Mouse (Mus musculus): ENCODE results near the gene Fn3k. TPM values are rescaled to one million over a fixed set of nuclear protein-coding genes. Genes with fewer than 3 reads are reported as not detected.
A peak's percentile ranks its signal among the peaks of the same experiment; 100 is the strongest.

The Fn3k gene
- polyA plus RNA-seq, 1 experiment from 2014 or later, result 6.6 TPM

DNA sequence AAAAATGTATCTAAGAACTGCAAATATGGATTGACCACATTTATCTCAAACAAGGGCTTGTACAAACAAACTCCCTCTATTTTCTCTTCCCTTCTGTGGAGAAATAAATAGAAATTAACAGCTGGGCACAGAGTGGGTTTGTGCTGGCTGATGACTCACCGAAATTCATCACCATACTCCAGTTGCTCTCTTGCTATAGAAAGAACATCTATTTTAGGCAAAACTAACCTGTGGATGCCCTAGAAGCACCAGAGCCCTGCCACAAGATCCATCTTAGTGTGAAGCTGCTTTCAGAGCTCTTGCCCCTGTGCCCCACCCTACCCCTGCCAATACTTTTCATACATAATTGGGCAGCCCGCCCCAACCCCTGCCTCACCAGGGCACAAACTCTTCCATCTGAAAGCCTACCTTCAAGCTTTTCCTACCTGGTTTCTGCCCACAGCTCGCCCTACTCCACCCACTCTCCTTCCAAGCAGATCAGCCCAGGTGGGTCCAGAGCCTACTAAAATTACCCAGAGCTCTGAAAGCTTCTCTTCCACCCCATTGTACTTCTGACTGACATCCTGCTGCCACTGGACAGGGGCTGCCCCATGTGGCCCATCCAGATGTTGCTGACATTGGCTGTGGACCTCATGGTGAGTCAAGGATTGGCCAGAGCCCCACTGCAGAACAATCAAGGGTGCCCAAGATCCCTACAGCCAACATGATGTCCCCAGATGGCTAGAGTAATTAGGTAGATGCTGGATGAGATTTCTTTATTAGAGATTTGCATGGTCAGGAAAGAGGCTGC lies 27.2 kb upstream of the Fn3k start:
- Histone ChIP-seq H3K9me3 (replicated peaks; ENCODE audit: low read length) (no peaks in the 10 kb centered on the region), H3K36me3 (ENCODE audit: insufficient read depth, low read length) (no peaks in the 10 kb centered on the region), H3K27me3 (ENCODE audit: insufficient read depth, low read length) (no peaks in the 10 kb centered on the region), H3K4me1 (replicated peaks; ENCODE audit: insufficient read depth, low read length) (no peaks in the 10 kb centered on the region), H3K27ac (no peak overlapping the region), H3K4me3 (replicated peaks; ENCODE audit: low read depth, low read length) (no peak overlapping the region), H3K4me2 (ENCODE audit: low read length) (no peak overlapping the region), H3K9ac (ENCODE audit: low read depth, low read length) (no peak overlapping the region)
- no peak for TF ChIP-seq CTCF (IDR thresholded peaks at IDR 0.05; ENCODE audit: low read depth)
- WGBS, result 71% methylated on average over 3 of the region's 3 CpGs
- ATAC-seq (replicated peaks; ENCODE audit: low FRiP score, low read depth), result no peak
- DNase-seq (ENCODE audit: low spot score), result no peak

DNA sequence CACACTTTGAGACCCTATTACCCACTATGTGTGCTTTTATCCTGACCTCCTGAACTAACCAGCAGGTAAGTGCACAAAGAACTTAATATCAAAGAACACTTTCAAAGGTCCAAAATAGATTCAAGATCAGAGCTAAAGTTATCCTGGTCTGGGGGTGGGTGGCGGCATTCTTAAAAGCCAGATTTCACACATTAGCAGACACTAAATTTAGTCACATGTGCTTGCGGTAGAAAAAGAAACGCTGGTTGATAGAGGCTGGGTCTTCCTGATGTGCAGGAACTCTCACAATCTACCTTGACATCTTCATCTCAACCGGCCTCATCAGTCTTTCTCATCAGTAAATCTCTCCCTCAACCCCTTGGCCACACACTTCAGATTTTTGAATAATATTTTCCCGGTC lies 20.0 kb upstream of the Fn3k start:
- no peak for TF ChIP-seq CTCF (IDR thresholded peaks at IDR 0.05; ENCODE audit: low read depth)
- no peaks in the 10 kb centered on the region for H3K27me3 ChIP-seq (ENCODE audit: insufficient read depth, low read length)
- ATAC-seq (replicated peaks; ENCODE audit: low FRiP score, low read depth), result no peak
- H3K9me3 ChIP-seq (replicated peaks; ENCODE audit: low read length), result no peaks in the 10 kb centered on the region
- H3K4me1 ChIP-seq (replicated peaks; ENCODE audit: insufficient read depth, low read length), result no peaks in the 10 kb centered on the region
- no peak overlapping the region for H3K4me2 ChIP-seq (ENCODE audit: low read length)
- no peak overlapping the region for H3K27ac ChIP-seq
- WGBS, result 71% methylated on average over 5 of the region's 5 CpGs
- H3K4me3 ChIP-seq (replicated peaks; ENCODE audit: low read depth, low read length), result no peak overlapping the region
- no peak for DNase-seq (ENCODE audit: low spot score)
- no peaks in the 10 kb centered on the region for H3K36me3 ChIP-seq (ENCODE audit: insufficient read depth, low read length)
- no peak overlapping the region for H3K9ac ChIP-seq (ENCODE audit: low read depth, low read length)

DNA sequence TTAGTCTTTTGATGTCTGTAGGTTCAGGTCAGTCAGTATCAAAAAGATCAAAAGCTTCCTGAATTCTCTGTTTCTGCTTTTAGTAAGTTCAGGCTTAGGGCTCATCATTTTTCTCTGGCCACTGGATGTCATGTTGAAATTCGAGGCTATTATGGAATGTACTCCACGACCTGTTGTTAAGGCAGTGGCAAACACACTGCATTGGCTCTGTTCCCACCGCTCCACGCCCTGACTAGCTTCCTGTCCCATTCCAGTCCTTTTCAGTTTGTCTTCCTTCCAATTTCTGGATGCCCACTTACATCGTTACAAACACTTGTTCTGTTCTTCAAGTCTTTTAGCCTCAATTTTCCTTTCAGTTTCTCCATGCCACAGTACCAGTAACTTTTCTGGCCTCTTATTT lies 19.4 kb upstream of the Fn3k start:
- no peak for TF ChIP-seq CTCF (IDR thresholded peaks at IDR 0.05; ENCODE audit: low read depth)
- H3K27ac ChIP-seq, result no peak overlapping the region
- no peaks in the 10 kb centered on the region for H3K36me3 ChIP-seq (ENCODE audit: insufficient read depth, low read length)
- ATAC-seq (replicated peaks; ENCODE audit: low FRiP score, low read depth) (no peak), DNase-seq (ENCODE audit: low spot score) (no peak)
- H3K4me3 ChIP-seq (replicated peaks; ENCODE audit: low read depth, low read length), result no peak overlapping the region
- 51% methylated on average over 5 of the region's 5 CpGs for WGBS
- no peaks in the 10 kb centered on the region for H3K4me1 ChIP-seq (replicated peaks; ENCODE audit: insufficient read depth, low read length)
- no peak overlapping the region for H3K4me2 ChIP-seq (ENCODE audit: low read length)
- H3K27me3 ChIP-seq (ENCODE audit: insufficient read depth, low read length), result no peaks in the 10 kb centered on the region
- no peak overlapping the region for H3K9ac ChIP-seq (ENCODE audit: low read depth, low read length)
- no peaks in the 10 kb centered on the region for H3K9me3 ChIP-seq (replicated peaks; ENCODE audit: low read length)

DNA sequence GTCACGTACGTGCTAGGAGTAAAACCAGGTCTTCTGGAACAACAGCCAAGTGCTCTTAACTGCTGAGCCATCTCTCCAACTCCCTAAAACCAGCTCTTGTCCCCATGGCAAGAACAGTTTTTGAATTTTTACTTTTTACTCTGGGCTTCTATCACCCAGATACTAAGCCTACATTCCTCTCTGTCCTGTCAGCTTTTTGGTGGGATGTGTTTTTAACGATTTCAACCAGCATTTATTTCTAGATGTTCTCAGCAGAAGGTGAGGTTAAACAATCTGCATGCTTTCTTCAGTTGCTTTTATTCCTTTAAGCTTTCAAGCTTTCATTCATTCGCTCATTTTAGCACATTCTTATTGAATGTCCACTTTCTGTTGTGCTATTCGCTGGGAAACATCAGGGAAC lies 16.7 kb upstream of the Fn3k start:
- no peaks in the 10 kb centered on the region for H3K27me3 ChIP-seq (ENCODE audit: insufficient read depth, low read length)
- ATAC-seq (replicated peaks; ENCODE audit: low FRiP score, low read depth) (no peak), DNase-seq (ENCODE audit: low spot score) (no peak)
- no peak for TF ChIP-seq CTCF (IDR thresholded peaks at IDR 0.05; ENCODE audit: low read depth)
- H3K4me1 ChIP-seq (replicated peaks; ENCODE audit: insufficient read depth, low read length), result no peaks in the 10 kb centered on the region; the same call in 1 of the 2 replicates
- no peak overlapping the region for H3K4me3 ChIP-seq (replicated peaks; ENCODE audit: low read depth, low read length)
- no peaks in the 10 kb centered on the region for H3K9me3 ChIP-seq (replicated peaks; ENCODE audit: low read length)
- H3K9ac ChIP-seq (ENCODE audit: low read depth, low read length), result no peak overlapping the region
- H3K27ac ChIP-seq, result no peak overlapping the region
- 84% methylated on average over 5 of the region's 5 CpGs for WGBS
- no peaks in the 10 kb centered on the region for H3K36me3 ChIP-seq (ENCODE audit: insufficient read depth, low read length)
- no peak overlapping the region for H3K4me2 ChIP-seq (ENCODE audit: low read length)

DNA sequence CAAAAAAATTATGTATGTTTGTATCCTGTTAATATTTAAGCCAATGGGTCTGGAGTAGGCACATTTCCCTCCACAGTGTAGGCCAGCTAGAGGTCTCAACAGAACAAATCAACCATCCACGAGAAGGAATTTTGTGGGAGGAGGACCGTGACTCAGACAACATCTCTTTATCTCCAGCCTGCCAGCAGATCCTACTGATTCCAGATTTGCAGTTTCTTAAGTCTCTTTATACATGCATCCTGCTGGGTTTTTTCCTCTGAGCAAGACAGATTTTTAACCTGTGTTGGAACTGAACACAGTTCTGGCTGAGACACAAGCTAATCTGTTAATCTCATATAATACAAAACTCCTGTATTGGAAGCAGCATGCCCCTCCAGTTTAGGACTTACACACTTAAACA lies 15.8 kb upstream of the Fn3k start:
- Histone ChIP-seq H3K4me1 (replicated peaks; ENCODE audit: insufficient read depth, low read length) (no peaks in the 10 kb centered on the region; the same call in 1 of the 2 replicates), H3K4me3 (replicated peaks; ENCODE audit: low read depth, low read length) (no peak overlapping the region), H3K4me2 (ENCODE audit: low read length) (no peak overlapping the region), H3K9ac (ENCODE audit: low read depth, low read length) (no peak overlapping the region), H3K9me3 (replicated peaks; ENCODE audit: low read length) (no peaks in the 10 kb centered on the region), H3K36me3 (ENCODE audit: insufficient read depth, low read length) (no peaks in the 10 kb centered on the region), H3K27me3 (ENCODE audit: insufficient read depth, low read length) (no peaks in the 10 kb centered on the region), H3K27ac (no peak overlapping the region)
- no peak for DNase-seq (ENCODE audit: low spot score)
- no peak for TF ChIP-seq CTCF (IDR thresholded peaks at IDR 0.05; ENCODE audit: low read depth)
- WGBS, result 37% methylated on average over 2 of the region's 2 CpGs
- ATAC-seq (replicated peaks; ENCODE audit: low FRiP score, low read depth), result no peak

DNA sequence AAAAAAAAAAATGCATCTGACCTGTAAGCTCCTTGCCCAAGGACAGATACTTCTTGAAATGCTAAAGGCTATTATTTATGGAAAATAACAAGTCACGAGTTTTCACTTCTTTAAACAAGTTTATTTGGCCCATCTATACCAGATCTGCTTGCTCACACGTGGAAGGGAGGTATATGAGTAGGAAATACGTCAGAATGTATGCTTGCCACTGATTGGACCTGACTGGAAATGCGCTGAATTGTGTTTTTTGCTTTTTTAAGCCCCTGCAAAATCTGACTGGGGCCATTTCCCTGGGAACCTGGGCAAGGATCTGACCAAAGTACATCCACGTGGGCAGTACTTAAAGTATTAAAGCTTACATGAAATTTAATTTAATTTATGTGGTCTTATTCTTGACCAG lies 14.3 kb upstream of the Fn3k start:
- Histone ChIP-seq H3K27ac (peak overlapping the region; percentile 44; the same call in 1 of the 2 replicates), H3K36me3 (ENCODE audit: insufficient read depth, low read length) (no peaks in the 10 kb centered on the region), H3K4me3 (replicated peaks; ENCODE audit: low read depth, low read length) (peak overlapping the region; percentile 68; the same call in 1 of the 2 replicates), H3K27me3 (ENCODE audit: insufficient read depth, low read length) (no peaks in the 10 kb centered on the region), H3K4me1 (replicated peaks; ENCODE audit: insufficient read depth, low read length) (no peaks in the 10 kb centered on the region; the same call in 1 of the 2 replicates), H3K9me3 (replicated peaks; ENCODE audit: low read length) (no peaks in the 10 kb centered on the region), H3K4me2 (ENCODE audit: low read length) (peak overlapping the region; percentile 69), H3K9ac (ENCODE audit: low read depth, low read length) (no peak overlapping the region)
- 47% methylated on average over 5 of the region's 5 CpGs for WGBS
- no peak for ATAC-seq (replicated peaks; ENCODE audit: low FRiP score, low read depth)
- no peak for DNase-seq (ENCODE audit: low spot score)
- no peak for TF ChIP-seq CTCF (IDR thresholded peaks at IDR 0.05; ENCODE audit: low read depth)

Data from kidney, postnatal 0 days (tissue).